Mouse (Mus musculus) CH12.LX (cell line): ENCODE data around the gene Dleu7. TPM values are rescaled to one million over a fixed set of nuclear protein-coding genes. Genes with fewer than 3 reads are reported as not detected.

Experiments used
- DNase-seq: peaks from one replicate; pipeline ENCODE4 v3.0.0-alpha.2; 2013; ENCODE audit errors: extremely low read depth
- H3K27ac ChIP-seq: 2 replicates; pipeline ENCODE4 v1.5.1; 2012; ENCODE audit warnings: low read depth, mild to moderate bottlenecking, control low read depth, moderate library complexity; ENCODE audit not compliant: insufficient read depth
- H3K27me3 ChIP-seq: replicated peaks from 2 replicates; pipeline ENCODE3; 2012; ENCODE audit warnings: inconsistent platforms
- H3K36me3 ChIP-seq, 2 experiments: replicated peaks in 1 of 2; 2 replicates each; pipeline versions ENCODE3 to v1.6.1; 2012; ENCODE audit warnings: inconsistent platforms in 1 of 2, low read length in 1 of 2, mild to moderate bottlenecking in 1 of 2, mixed read lengths in 1 of 2, moderate library complexity in 1 of 2; ENCODE audit not compliant: control insufficient read depth in 1 of 2, insufficient read depth in 1 of 2
- H3K4me1 ChIP-seq, 2 experiments: 2 replicates each; pipeline ENCODE4 v1.6.1; 2012; ENCODE audit warnings: inconsistent platforms in 1 of 2, moderate library complexity in 1 of 2; ENCODE audit not compliant: insufficient read depth in 2 of 2, control insufficient read depth in 1 of 2
- H3K4me2 ChIP-seq: 2 replicates; pipeline ENCODE4 v1.6.1; 2012; ENCODE audit warnings: low read depth, mild to moderate bottlenecking, control low read depth; ENCODE audit not compliant: poor library complexity, insufficient read depth, severe bottlenecking
- H3K4me3 ChIP-seq, 3 experiments: fragments of 150-350 bp in 1 of 3; sonication (generic) in 1 of 3; replicated peaks in 1 of 3; 2 replicates each; pipeline versions ENCODE3 to v1.5.1; 2011 to 2012; ENCODE audit warnings: low read depth in 2 of 3, low read length in 2 of 3, mild to moderate bottlenecking in 2 of 3, moderate library complexity in 2 of 3, control low read depth in 1 of 3, improper control_type of control experiment in 1 of 3, inconsistent platforms in 1 of 3, mixed read lengths in 1 of 3; ENCODE audit not compliant: poor library complexity in 1 of 3
- H3K79me2 ChIP-seq: replicated peaks from 2 replicates; pipeline ENCODE4 v1.6.1; 2012; ENCODE audit warnings: mild to moderate bottlenecking, moderate library complexity; ENCODE audit not compliant: control insufficient read depth, poor library complexity, insufficient read depth, severe bottlenecking; ENCODE audit errors: extremely low read depth
- H3K9ac ChIP-seq: 2 replicates; pipeline ENCODE4 v1.6.1; 2012; ENCODE audit warnings: low read depth, mild to moderate bottlenecking, control low read depth, moderate library complexity; ENCODE audit not compliant: insufficient read depth
- H3K9me3 ChIP-seq: replicated peaks from 2 replicates; pipeline ENCODE3; 2012; ENCODE audit warnings: low read length, inconsistent platforms, mixed read lengths
- BHLHE40 ChIP-seq: IDR thresholded peaks from 2 replicates; pipeline ENCODE4 v1.6.1; 2011; ENCODE audit warnings: mild to moderate bottlenecking, low read depth, low read length, improper control_type of control experiment
- EP300 ChIP-seq: IDR thresholded peaks from 2 replicates; pipeline ENCODE4 v1.6.1; 2011; ENCODE audit warnings: low read length, improper control_type of control experiment
- GABPA ChIP-seq: IDR thresholded peaks from 2 replicates; pipeline ENCODE4 v1.6.1; 2012; ENCODE audit warnings: low read depth, low read length, improper control_type of control experiment, inconsistent platforms; ENCODE audit not compliant: insufficient replicate concordance
- IRF4 ChIP-seq: IDR thresholded peaks from 2 replicates; pipeline ENCODE4 v1.6.1; 2014; ENCODE audit warnings: low read depth, mild to moderate bottlenecking, inconsistent platforms, low read length, improper control_type of control experiment
- KAT2A ChIP-seq: IDR thresholded peaks from 2 replicates; pipeline ENCODE4 v1.6.1; 2012; ENCODE audit warnings: low read length, improper control_type of control experiment, inconsistent platforms; ENCODE audit not compliant: insufficient replicate concordance
- MAFK ChIP-seq: IDR thresholded peaks from 2 replicates; pipeline ENCODE4 v1.6.1; 2011; ENCODE audit warnings: low read length, improper control_type of control experiment; ENCODE audit not compliant: insufficient replicate concordance
- MAZ ChIP-seq: IDR thresholded peaks from 2 replicates; pipeline ENCODE4 v1.6.1; 2012; ENCODE audit warnings: low read depth, mild to moderate bottlenecking, inconsistent platforms, low read length, improper control_type of control experiment, moderate library complexity
- MYC ChIP-seq: IDR thresholded peaks from 2 replicates; pipeline ENCODE4 v1.6.1; 2011; ENCODE audit warnings: low read depth, mild to moderate bottlenecking, improper control_type of control experiment, low read length
- PAX5 ChIP-seq: IDR thresholded peaks from 2 replicates; pipeline ENCODE4 v1.6.1; 2012; ENCODE audit warnings: low read length, inconsistent platforms, mixed read lengths
- POLR2AphosphoS2 ChIP-seq: IDR thresholded peaks from 2 replicates; pipeline ENCODE4 v1.6.1; 2011; ENCODE audit warnings: low read depth, low read length, improper control_type of control experiment
- RAD21 ChIP-seq: IDR thresholded peaks from 2 replicates; pipeline ENCODE4 v1.6.1; 2011; ENCODE audit warnings: low read depth, mild to moderate bottlenecking, low read length, improper control_type of control experiment, moderate library complexity
- USF1 ChIP-seq: IDR thresholded peaks from 2 replicates; pipeline ENCODE4 v1.6.1; 2014; ENCODE audit warnings: low read depth, mild to moderate bottlenecking, inconsistent platforms, low read length, improper control_type of control experiment
- USF2 ChIP-seq: conservative IDR thresholded peaks from 2 replicates; pipeline ENCODE4 v1.6.1; 2011; ENCODE audit warnings: low read depth, low read length, improper control_type of control experiment
- dilution Hi-C: fragments of 300-500 bp; cut with MboI; formaldehyde crosslinking; loops from 2 replicates; pipeline ENCODE4 v1.14.3; 2020; ENCODE audit warnings: low sequenced_read_pairs; ENCODE audit not compliant: extremely low pct_unique_long_range_greater_than_20kb, extremely low pct_ligation_motif_present
- in situ Hi-C: fragments of 300-500 bp; cut with MboI; formaldehyde crosslinking; loops from 3 replicates; pipeline ENCODE4 v1.14.3; 2019; ENCODE audit warnings: low sequenced_read_pairs, low pct_ligation_motif_present, low pct_unique_long_range_greater_than_20kb, mixed read lengths
- polyA plus RNA-seq: library from polyadenylated mRNA; unstranded; fragments of >175 nt; gene quantifications from 2 replicates; pipeline ENCODE4 v1.2.1, GENCODE M21; 2012; ENCODE audit warnings: low read depth; ENCODE audit not compliant: insufficient read length
- total RNA-seq, 2 experiments: library from RNA; depleted of rRNA; stranded (reverse); fragments of 300-350 nt in 1 of 2; fragments of >200 nt in 1 of 2; gene quantifications; 2 replicates each; pipeline ENCODE4 v1.2.3; 2012 to 2014

The Dleu7 gene
- total and polyA plus RNA-seq, 3 experiments: not detected

- no peaks in the 10 kb centered on the region for H3K36me3 ChIP-seq
- H3K27me3 ChIP-seq: no peaks in the 10 kb centered on the region
- no peak overlapping the region for H3K4me3 ChIP-seq
- H3K9ac ChIP-seq: no peak overlapping the region
- H3K4me2 ChIP-seq: no peak overlapping the region
- H3K27ac ChIP-seq: no peak overlapping the region
- dilution Hi-C loops (no loop called here), in situ Hi-C loops (no loop called here)
- no peaks in the 10 kb centered on the region for H3K9me3 ChIP-seq
- DNase-seq: no peak
- peaks cover 3 to 12% of the 10 kb centered on the region in 2 experiments; a peak in 3 of 4 replicates for H3K4me1 ChIP-seq
- no peak for TF ChIP-seq EP300
- H3K79me2 ChIP-seq: no peaks in the 10 kb centered on the region
Measured at GRCm38 (mm10) chr14:62292166-62292487, 720 bp downstream of the Dleu7 start.

GRCm38 (mm10) chr14:62291406-62291987 lies 1.4 kb downstream of the Dleu7 start:
- in situ Hi-C loops: no loop called here

GRCm38 (mm10) chr14:62288731-62289130 lies 4.1 kb downstream of the Dleu7 start:
- in situ Hi-C loops: no loop called here

More at GRCm38 (mm10) chr14:62291406-62291987, 1.4 kb downstream of the Dleu7 start:
- no peaks in the 10 kb centered on the region for H3K36me3 ChIP-seq
- no peak overlapping the region for H3K27ac ChIP-seq
- no peak for DNase-seq
- peaks cover 3 to 12% of the 10 kb centered on the region in 2 experiments; a peak in 3 of 4 replicates for H3K4me1 ChIP-seq
- H3K79me2 ChIP-seq: no peaks in the 10 kb centered on the region
- H3K4me2 ChIP-seq: no peak overlapping the region
- TF ChIP-seq POLR2AphosphoS2 (no peak), USF2 (no peak)
- TF ChIP-seq, all 38 proteins: peak for 0
- no peaks in the 10 kb centered on the region for H3K27me3 ChIP-seq
- dilution Hi-C loops: no loop called here
- H3K9ac ChIP-seq: no peak overlapping the region
- no peaks in the 10 kb centered on the region for H3K9me3 ChIP-seq
- no peak overlapping the region for H3K4me3 ChIP-seq

More at GRCm38 (mm10) chr14:62288731-62289130, 4.1 kb downstream of the Dleu7 start:
- Histone ChIP-seq H3K4me2 (no peak overlapping the region), H3K4me1 (peaks cover 5 to 28% of the 10 kb centered on the region in 2 experiments; a peak in 3 of 4 replicates)
- TF ChIP-seq GABPA (no peak), PAX5 (no peak), MAZ (no peak), RAD21 (no peak), USF1 (no peak), EP300 (no peak), USF2 (no peak), IRF4 (no peak), KAT2A (no peak), POLR2AphosphoS2 (no peak), MYC (no peak), BHLHE40 (no peak), MAFK (no peak)
- TF ChIP-seq, all 38 proteins: peak for 0
- H3K27ac ChIP-seq: no peak overlapping the region
- dilution Hi-C loops: no loop called here
- no peak for DNase-seq
- no peaks in the 10 kb centered on the region for H3K9me3 ChIP-seq
- H3K79me2 ChIP-seq: no peaks in the 10 kb centered on the region
- H3K36me3 ChIP-seq: no peaks in the 10 kb centered on the region
- H3K4me3 ChIP-seq: no peak overlapping the region
- no peak overlapping the region for H3K9ac ChIP-seq
- no peaks in the 10 kb centered on the region for H3K27me3 ChIP-seq
